Mouse (Mus musculus): ENCODE data around the gene Trpv5. TPM values are rescaled to one million over a fixed set of nuclear protein-coding genes. Genes with fewer than 3 reads are reported as not detected.

Gene Trpv5
- total RNA-seq (2022) = not detected

DNA sequence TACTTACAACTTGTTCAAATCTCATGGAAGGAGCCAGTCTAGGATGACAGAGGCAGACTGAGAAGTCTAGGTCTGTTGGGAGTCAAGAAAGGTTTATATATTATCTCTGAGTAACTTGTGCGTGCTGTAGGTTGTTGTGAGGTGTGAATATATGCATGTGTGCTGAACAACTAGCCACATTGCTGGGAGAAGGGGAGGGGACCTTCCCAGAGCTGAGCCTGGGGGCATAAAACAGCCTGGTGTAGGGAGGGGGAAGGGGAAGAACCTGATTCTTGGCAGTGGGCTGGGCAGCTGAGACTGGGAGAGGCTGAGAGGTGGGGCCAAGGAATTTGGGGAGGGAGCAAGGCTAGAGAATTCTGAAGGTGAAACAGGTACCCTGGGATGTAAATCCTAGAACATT lies at the start of gene Trpv5:
Gene Trpv5 (minus strand): TSS at position 101 of the 400 bp plus-strand sequence.
- DNase-seq (ENCODE audit: low spot score in 2 of 2) = no peak

DNA sequence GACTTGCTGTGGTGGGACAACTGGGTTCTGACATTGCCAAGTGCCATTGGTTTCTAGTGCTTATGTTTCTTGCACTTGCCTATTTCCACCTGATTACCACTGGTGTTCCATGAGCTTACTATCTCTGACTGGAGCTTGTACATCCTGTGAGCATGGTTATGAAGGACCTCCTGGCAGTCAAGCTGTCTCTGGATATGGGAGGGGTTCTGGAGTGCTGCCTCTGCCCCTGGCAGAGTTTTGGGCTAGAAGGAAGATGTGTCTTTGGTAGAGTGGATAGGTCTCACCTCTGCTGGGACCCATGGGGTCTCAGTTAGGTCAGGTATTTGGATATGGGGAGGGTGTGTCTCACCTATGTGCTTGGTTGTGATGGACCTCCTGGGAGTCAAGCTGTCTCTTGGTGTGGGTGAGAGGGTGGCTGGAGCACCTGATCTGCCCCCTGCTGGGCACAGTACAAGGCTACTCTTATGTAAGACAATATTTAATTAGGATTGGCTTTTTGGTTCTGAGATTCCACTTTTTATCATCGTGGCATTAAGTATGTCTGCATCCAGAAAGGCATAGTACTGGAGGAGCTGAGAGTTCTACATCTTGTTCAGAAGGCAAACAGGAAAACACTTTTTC lies 47.5 kb upstream of the Trpv5 start:
- DNase-seq (ENCODE audit: low spot score in 2 of 2) = no peak

DNA sequence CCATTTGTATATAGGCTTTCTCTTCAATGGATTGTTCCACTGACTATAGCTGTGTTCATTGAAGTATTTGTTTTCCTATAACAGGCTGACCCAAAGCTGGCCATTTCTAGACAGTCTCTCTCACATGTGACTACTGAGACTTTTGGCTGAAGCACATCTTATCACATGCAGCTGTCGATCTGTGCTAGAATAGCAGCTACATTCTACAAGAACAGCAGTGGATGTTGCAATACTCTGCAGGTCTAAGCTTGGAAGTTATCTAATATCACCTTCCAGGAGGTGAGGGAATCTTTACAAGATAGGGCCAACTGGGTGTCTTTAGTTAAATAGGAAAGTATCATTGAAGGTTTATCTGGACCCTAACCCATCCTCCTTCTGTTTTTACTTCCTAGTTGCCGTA lies 40.9 kb upstream of the Trpv5 start:
- DNase-seq (ENCODE audit: low spot score in 2 of 2) = no peak

DNA sequence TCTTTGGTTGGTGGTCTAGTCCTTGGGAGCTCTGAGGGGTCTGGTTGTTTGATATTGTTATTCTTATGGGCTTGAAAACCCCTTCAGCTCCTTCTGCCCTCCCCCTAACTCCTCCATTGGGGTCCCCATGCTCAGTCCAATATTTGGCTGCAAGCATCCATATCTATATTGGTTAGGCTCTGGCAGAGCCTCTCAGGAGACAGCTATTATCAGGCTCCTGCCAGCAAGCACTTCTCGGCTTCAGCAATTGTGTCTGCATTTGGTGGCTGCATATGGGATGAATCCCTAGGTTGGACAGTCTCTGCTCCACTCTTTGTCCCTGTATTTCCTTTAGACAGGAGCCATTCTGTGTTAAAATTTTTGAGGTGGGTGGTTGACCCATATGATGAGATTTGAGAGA lies 29.7 kb upstream of the Trpv5 start:
- DNase-seq (ENCODE audit: low spot score in 2 of 2) = no peak

DNA sequence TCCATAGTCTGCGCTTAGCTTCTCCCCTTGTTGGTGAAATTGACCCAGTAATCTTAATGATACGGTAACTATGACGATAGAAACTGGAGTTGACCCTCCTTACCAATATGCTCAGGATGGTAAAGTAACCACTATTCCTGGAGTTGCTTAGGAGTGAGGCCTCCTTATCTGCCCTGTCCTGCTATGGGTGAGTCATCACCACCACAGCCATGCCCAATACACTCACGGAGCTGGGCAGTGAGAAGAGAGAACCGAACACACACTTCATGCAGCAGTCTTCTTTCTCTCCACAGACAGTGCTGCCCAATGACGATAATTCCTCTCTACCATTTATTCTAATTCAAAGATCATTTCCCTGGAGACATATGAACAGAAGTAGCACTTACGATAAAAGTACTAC lies 25.7 kb upstream of the Trpv5 start:
- no peak for DNase-seq (ENCODE audit: low spot score in 2 of 2)

DNA sequence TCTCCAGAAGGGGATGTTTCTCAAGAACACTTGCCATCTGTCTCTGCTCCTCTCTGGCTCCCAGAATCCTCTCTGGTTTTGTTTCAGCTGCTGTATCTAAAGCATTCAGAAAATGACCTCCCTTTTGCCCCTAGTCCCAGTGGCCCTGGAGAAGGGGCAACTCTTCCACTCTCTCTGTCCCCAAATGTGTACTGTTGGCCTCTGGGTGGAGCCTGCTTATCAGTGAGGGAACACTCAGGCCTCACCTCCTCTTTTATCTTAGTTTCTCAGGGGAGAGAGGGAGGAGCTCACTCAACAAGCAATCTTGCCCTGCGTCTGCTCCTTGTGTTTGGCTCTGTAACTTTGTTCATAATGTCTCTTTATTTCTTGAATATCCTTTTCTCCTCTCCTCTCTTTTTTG lies 23.6 kb upstream of the Trpv5 start, which contains the start of gene Kel:
Gene Kel (minus strand): TSS at position 217 of the 400 bp plus-strand sequence.
- no peak for DNase-seq (ENCODE audit: low spot score in 2 of 2)

DNA sequence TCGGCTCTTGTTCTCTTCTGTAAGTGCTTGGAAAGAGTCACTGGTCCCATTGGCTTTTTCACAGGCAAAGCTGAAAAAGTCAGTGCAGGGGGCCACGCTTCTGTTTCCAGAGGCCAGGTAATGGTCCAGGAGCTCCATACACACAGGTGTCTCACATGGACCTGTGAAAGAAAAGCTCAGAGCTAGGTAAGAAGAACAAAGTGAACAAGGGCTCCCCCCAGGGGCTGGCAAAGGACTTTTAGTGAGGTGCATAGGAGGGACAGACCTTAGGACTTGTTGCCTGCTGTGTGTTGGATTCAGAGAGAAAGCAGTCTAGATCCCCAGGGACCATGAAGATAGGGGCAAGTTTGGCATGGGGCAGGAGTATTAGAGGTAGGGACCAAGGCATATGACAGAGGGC lies 22.4 kb upstream of the Trpv5 start:
- DNase-seq (ENCODE audit: low spot score in 2 of 2) = no peak

DNA sequence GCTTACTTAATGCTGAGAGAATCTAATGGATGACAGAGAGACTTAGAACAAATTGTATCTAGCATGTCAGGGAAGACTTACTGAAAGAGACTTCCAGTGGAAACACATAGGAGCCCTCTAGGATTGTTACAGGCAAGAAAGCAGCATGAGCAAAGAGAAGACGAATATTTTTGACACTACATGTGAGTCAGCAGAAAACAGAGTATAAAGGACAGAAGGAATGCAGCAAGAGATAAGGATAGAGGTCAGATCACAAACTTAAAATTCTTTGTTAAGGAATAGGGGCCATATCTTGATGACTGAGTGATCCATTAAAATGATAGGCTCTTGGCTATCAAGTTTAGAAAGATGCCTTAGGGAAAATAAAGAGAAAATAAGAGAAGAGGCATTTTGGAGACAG lies 20.7 kb upstream of the Trpv5 start:
- DNase-seq (ENCODE audit: low spot score in 2 of 2) = no peak

DNA sequence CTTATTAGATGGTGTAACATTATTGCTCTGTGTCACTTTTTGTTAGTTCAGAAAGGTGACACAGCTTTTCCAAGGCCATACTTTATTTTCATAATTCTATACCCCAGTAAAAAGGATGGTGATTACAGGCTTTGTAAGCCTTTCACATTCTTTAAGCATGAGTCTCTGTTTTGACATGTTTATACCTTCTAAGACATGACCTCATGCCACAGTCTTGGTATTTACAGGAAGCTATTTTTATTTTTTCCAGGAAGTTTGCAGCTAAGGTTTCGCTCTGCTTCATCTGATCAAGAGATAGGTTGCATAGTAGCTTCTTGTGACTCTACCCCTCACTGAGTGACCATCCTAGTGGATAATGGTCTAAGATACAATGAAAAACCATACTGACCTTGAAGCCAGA lies 13.8 kb upstream of the Trpv5 start:
- no peak for DNase-seq (ENCODE audit: low spot score in 2 of 2)

DNA sequence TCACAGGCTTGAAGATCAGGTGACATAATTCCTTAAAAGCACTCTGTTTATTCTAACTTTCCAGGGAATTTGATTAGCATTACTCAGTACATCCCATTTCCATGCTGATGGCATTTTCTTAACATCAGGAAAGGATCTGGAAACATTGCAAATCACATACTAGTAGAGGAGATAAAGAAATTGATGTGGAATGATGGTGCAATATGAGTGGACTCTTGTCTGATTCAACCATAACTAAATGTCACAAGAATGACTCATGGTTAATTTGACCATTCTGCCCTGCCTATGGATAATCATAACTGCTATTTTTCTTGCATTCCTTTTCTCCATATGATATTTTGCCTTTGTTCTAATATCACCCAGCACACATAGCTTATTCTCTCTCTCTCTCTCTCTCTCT lies 11.6 kb upstream of the Trpv5 start:
- no peak for DNase-seq (ENCODE audit: low spot score in 2 of 2)

DNA sequence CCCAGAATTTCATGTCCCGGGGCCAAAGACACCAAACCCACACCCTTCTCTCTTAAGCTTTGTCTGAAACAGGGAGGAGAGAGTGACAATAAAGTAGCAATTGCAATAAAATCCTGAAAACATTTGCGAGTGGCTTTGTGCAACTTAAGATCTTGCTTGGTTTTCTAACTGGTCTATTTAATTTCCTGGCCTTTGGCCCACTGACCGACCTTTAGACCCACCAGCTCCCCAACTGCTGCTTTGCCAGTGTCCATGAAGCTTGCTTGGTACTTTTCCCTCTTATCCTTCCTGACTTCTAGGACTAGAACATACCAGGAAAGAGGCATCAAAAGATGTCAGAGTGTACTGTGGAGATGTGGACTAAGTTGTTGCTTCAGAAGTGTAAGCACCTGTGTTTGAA lies 5.0 kb upstream of the Trpv5 start:
- no peak for DNase-seq (ENCODE audit: low spot score in 2 of 2)

DNA sequence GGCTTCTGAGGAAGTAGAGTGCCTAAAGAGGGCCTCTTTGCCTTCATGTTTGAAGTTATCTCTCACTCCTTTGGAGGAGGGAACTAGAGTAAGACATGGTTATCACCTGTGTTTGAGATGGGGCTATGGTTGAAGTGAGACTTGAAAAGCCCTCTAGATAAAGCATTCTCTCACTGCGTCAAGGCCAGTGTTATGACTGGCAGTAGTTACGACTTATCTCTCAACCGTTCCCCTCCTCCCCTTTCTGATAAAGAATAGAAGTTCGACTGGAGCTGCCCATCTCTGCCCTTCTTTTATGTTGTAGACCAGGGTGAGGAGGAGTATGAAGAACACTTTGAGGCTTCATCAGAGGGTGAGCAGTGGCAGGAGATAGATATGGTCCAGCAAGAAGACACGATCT lies 4.3 kb upstream of the Trpv5 start:
- DNase-seq (ENCODE audit: low spot score in 2 of 2) = no peak

DNA sequence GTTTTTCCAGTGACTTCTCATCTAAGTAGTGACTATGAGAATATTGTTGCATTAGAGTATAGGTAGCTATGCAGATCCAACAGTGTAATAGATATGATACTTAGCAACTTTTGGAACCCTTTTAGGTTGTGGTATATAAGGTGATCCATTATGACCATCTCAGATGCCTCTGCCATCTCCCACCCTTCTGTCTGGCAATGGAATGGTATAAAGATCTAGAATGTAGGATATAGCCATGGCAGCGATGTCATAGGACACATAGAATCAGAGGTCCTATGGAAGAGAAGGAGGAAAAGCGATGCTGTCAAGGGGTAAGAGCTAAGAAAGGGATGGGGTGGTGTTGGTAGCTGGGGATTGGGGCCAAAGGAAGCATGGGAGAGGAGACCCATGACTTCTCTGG lies 3.6 kb upstream of the Trpv5 start, which contains the start of gene Llcfc1:
Gene Llcfc1 (plus strand): TSS at position 301 of the 400 bp plus-strand sequence.
- no peak for DNase-seq (ENCODE audit: low spot score in 2 of 2)

DNA sequence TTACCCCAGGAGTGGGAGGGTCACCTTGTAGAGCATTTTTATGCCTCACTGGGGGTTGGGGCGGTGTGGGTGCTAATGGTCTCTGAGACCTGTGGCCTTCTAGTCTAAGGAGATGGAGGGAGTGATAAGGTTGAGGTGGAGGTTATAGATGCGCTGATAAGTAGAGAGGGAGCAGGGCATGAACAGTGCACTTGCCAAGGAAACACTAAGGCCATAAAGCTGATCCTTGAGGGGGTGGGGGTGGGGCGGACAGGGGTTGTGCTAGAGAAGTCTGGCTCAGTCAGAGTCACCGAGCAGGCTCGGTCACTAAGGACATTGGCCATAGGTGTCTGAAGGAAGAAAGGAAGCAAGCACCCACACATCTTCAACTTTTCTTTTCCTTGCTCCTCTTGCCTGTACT lies 1.1 kb upstream of the Trpv5 start:
- DNase-seq (ENCODE audit: low spot score in 2 of 2) = no peak

DNA sequence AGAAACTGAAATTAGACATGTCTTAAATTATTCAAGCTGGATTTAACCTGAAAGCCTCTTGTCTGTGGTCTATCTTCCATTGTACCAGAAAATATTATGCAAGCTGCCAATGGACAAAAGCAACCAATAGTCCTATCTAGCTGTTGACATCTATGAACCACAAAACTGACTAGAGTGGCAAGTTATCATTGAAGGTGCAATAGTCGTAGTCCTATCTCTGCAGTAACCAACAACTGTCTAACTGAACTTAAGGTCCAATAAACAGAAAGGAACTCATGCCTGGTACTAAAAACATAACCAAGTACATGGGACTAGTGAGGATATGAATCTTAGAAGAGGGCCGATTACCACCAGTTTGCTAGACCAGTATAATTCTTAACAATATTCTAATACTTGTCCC lies 4.0 kb downstream of the Trpv5 start:
- DNase-seq (ENCODE audit: low spot score in 2 of 2) = no peak

DNA sequence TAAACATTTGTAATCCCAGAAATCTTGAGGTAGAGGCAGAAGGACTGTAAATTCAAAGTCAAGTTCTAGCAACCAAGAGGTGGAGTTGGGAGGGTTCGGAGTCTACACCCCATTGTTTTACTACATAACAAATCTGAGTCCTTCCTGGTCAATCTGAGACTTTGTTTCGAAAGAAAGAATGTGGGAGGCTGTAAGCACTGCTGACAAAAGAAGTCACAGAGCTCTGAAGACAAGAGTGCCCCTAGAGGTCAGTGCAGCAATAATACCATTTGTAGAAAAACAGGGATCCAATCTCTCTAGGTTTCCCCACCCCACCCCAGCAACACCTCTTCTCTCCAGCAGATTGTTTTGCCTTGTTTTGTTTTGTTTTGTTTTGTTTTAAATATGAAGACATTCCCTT lies 18.2 kb downstream of the Trpv5 start:
- no peak for DNase-seq (ENCODE audit: low spot score in 2 of 2)

DNA sequence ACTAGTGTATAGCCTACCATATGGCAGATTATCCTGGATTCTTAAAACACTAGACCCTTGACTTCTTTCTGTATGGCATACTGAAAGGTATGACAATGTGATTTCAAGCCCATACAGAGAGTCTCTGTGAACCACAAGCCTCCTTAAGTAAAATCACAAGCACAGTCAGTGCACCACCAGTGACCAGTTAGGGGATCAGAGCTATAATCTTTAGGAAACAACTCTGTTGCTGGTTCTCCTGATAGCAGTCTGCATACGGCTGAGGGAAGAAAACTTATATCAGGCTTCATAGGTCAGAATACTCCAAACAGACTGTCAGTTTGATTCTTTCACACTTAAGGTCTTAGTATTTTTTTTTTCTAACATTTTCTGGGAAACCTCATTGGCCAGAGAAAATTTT lies 22.1 kb downstream of the Trpv5 start:
- DNase-seq (ENCODE audit: low spot score in 2 of 2) = no peak

DNA sequence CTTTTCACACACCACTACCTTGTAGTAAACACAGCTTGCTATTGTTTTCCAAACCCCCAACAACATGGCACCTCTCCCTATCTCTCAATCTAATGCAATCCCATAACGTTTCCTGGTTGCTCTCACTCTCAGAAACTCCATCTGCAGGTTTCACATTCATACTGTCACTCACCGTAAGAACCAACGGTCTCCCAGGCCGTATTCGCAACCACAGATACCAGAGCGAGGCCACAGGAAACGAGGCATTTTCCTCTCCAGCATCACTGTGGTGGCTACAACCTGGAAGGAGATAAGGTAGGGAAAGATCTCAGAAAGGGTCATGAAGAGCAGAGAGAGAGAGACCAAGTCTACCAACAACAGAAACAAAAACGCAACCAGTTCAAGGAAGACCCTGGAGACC lies 25.9 kb downstream of the Trpv5 start:
- DNase-seq (ENCODE audit: low spot score in 2 of 2) = no peak

DNA sequence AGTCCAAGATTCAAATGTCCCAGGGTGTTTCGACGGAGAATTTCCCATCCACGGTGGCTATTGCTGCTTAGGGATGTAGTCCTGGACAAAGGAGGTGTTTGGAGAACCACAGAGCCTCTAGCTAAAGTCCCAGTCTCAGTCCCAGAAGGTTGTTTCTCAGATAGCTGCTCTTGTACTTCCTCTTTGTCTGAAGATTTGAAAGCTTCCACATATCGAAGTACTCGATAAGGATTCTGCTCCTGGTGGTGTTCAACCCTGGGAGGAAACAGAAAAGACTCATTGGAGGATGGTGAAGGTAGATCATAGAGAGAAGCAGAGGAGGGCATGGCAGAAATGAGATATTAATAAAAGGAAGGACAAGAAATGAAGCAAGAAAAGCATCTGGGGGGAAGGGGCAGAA lies 27.4 kb downstream of the Trpv5 start:
- DNase-seq (ENCODE audit: low spot score in 2 of 2) = no peak

DNA sequence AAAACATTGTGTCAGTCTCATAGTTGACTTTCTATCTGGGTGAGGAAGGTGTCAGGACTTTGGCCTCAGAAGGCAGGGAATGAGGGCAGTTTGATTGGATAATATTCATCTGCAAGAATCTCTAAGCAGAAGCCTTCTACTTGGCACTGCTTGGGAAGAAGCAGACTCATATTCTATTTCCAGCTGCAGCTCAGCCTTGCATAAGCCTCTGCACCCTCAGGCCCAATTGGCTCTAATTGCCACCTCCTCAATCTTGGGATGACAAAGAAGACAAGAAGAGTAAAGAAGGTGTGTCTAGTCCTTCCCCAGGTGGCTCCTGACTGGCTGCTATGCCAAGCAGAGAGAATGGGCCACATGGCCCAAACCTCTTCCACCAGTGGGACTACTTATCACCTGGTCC lies 33.9 kb downstream of the Trpv5 start:
- DNase-seq (ENCODE audit: low spot score in 2 of 2) = no peak

DNA sequence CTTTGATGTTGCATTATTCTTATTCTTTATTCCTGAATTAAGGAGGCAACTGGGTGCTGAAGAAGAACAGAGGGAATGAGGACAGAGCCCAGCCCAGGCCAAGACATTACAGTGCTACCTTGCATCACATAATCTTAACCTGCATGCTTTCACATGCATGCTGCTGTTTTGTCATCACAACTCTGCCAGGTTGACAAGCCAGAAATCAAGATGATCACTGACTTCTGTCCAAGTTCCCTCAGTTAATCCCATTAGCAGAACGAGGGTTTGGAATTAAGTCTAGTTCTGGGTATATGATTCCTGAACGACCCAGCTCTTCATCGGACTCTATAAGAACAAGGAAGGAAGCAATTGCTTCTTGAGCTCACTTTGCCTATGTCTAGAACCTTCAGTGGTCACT lies 34.3 kb downstream of the Trpv5 start:
- DNase-seq (ENCODE audit: low spot score in 2 of 2) = no peak

DNA sequence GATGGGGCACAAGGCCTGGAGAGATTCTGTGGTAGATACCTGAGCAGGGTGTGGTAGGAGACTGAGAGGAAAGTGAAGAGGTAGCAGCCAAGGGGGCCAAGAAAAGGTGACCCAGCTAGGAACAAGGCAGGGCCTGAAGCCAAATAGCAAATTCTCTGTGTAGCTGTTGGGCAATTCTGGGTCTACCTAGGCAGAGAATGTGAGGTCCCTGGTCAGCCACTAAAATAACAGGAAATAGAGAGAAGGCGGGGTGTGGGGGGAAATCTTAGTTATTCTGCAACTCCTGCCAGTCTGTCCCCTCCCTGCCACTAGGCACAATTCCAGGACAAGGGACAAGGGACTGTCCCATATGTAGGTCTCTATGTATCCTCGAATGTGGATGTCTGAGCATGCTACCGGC lies 37.3 kb downstream of the Trpv5 start:
- no peak for DNase-seq (ENCODE audit: low spot score in 2 of 2)

DNA sequence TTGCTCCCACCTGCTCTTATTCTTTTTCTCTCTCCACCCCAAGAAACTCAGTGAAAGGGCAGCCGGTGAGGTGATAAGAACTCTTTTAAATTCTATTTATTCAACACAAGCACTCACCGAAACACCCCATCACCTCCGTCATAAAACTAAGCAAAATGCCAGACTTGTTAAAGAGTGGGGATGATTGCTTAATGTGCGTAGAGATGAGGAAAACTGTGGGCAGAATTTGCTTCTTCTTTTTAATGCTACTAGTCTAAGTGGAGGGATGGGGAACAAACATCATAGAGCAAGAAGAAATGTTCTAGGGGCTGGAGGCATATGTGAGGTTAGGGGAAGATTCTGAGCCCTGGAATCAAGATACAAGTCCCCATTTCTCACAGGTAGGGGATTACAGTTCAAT lies 37.8 kb downstream of the Trpv5 start:
- DNase-seq (ENCODE audit: low spot score in 2 of 2) = no peak
